Mouse (Mus musculus): ENCODE measurements around the gene Cpne1.

GRCm38 (mm10) chr2:156151538-156151937, 39.8 kb upstream of the Cpne1 start:
- TF ChIP-seq POLR2A (IDR thresholded peaks at IDR 0.05; ENCODE audit: insufficient read depth, low read length) (no peak), EP300 (IDR thresholded peaks at IDR 0.05; ENCODE audit: insufficient read depth, low read depth, low read length) (no peak)

Measured in ES-Bruce4 (cell line).